Mouse (Mus musculus) MEL-GATA-1-ER (cell line): Measurements from ENCODE around the gene Matn4.

Experiments used
- DNase-seq: peaks from one replicate; pipeline ENCODE4 v3.0.0-alpha.2; 2012; ENCODE audit warnings: low read depth; ENCODE audit errors: extremely low read depth

The Matn4 gene

DNA sequence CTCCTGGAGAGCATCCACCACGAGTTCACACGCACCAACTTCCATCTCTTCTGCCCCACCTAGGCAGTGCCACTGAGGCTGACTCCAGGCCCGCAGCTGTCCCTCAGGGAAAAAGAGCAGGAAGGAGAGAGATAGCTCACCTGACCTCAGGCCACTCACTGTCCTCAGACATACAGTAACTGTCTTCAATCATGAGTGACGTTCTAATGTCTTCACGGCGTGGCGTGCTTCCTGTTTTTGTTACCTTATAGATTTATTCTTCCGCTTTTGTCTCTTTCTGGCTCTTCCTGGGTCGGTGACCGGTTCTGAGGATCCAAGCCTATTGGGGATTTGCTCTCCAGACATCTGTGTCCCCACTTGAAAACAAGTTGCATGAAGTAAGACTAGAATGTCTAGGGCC, 9.6 kb upstream of the Matn4 start:
- DNase-seq = no peak

DNA sequence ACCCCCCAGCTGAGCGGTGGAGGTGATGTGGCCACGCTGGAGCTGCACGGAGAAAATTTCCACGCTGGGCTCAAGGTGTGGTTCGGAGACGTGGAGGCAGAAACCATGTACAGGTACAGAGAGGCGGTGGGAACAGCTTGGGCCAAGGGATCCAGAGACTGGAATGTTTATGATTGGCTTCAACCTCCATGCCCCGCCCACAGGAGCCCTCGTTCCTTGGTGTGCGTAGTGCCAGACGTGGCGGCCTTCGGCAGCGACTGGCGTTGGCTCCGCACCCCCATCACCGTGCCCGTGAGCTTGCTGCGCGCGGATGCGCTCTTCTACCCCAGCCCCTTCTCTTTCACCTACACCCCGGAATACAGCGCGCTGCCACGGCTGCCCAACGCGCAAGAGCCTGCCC, 9.2 kb upstream of the Matn4 start:
- no peak for DNase-seq

GRCm38 (mm10) chr2:164407708-164408107, 2.7 kb upstream of the Matn4 start:
- no peak for DNase-seq

GRCm38 (mm10) chr2:164405519-164405918, 559 bp upstream of the Matn4 start:
- DNase-seq = no peak

DNA sequence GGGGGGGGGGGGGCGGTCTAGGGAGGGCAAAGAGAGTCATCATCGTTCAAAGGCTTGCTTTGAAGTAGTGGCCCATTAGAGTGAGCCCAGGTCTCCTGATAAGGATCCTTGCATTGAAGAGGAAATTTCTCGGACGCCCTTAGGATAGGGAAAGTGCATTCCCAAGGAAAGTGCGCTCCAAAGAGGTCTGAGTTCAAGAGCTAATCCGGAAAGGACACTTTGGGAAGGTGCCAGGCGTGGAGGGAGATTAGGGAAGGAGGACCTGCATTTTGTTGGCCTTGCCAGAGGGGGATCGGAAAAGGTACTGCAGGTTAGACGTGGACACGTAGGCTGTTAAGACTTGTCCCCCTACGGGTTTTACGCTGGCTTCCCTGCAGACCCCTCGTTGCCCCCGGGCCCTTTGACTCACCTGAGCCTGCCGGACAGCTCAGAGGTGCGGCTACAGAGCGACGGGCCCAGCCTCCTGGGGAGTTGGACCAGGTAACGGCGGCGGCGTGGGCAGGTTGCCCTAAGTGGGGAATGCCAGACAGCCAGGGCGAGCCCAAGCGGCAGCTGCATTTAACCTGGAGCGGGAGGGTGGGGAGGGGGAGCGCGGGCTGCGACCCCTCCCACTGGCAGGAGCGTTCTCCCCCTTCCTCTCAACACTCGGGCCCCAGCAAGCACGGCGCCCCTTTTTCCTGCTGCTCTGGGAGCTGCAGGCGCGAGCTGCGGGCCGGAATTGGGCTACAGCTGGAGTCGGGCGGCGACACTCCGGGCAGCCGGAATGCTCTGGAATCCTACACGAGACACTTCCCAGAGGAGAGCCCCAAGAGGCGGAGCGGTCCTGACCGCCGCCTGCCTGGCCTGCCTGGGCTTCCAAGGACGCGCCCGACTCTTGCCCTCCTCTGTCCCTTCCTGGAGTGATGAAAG, 624 bp downstream of the Matn4 start:
- DNase-seq = no peak

DNA sequence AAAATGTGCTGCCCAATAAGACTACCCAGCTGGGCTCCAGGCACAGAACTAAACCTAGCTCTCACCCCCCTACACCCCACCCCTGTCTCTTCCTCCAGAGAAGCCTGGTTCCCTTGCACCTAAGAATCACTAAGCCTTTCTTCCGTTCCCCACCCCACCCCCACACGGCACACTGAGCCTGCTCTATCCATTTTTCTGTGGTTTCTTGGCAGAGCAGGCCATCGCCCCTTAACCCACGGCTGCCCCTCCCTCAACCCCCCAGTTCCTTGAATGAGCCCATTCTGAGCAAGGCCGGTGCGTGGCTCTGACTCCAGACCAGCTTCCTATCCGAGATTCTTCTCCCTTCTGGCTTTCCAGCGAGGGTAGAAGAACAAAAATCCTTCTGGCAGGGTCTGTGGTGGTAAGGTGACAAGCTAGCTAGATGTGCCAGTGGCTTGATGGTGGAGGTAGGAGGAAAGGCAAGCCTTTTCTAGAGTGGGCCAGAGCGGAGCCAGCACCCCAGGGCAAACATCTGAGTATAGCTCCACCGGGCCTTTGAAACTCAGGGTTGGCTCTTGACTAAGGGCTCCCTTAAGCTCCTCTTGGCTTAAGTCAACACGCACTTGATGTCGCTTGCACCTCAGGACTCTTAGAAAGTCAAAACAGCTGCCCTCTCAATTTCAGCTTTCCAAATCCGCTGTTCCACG, 1.4 kb downstream of the Matn4 start:
- DNase-seq = no peak

GRCm38 (mm10) chr2:164402906-164403305, 2.1 kb downstream of the Matn4 start, which contains the start of gene Rbpjl:
Rbpjl (plus strand) TSS chr2:164403141.
- no peak for DNase-seq

DNA sequence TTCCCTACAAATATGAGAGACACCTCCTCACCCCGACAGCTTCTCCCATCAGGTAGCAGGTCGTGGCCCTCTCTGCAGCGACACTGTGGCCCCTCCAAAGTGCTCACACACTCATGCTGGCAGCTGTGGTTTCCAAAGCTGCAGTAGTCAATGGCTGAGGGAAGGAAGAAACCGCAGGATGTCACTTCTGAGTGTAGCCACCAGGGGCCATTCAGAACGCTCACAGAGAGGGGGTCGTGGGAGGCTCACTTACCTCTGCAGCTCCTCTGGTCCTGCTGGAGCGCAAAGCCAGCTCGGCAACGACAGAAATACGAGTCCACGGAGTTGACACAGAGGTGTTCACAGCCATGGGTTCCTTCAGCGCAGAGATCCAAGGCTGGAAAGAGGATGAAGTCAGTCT, 8.0 kb downstream of the Matn4 start:
- DNase-seq = no peak

DNA sequence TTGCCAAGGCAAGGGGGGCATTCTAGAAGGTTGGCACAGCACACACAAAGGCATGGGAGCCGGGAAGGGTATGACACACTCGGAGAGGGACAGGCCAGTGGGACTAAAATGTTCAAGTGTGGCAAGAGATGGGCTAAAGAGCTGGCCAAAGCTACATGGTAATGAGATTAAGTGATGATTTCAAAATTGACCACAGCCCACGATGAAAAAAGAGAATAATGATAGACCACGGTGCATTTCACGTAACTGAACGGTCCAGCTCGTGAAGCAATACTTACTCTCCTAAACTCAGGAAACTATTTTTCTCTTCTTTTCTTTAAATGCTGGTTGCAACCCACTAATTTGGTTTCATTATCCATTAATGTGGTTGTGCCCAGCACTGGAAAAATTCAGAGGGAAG, 8.9 kb downstream of the Matn4 start:
- DNase-seq = no peak

DNA sequence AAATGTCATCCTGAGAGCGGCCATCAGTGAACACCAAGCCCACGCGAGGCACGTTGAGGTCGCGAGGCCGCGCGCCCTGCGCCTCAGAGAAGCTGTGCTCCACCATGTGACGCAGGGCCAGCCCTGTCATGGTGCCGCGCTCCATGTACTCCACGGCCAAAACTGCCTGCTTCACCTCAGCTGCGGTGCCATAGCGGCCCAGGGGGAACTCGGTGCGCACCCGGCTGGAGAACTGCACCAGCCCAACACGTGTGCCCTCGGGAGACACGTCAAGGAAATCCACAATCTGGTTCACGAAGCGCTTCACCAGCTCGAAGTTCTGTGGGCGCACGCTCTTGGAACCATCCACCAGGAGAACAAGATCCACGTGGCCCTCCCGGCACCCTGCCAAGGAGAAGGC, 11.8 kb downstream of the Matn4 start:
- DNase-seq = no peak

DNA sequence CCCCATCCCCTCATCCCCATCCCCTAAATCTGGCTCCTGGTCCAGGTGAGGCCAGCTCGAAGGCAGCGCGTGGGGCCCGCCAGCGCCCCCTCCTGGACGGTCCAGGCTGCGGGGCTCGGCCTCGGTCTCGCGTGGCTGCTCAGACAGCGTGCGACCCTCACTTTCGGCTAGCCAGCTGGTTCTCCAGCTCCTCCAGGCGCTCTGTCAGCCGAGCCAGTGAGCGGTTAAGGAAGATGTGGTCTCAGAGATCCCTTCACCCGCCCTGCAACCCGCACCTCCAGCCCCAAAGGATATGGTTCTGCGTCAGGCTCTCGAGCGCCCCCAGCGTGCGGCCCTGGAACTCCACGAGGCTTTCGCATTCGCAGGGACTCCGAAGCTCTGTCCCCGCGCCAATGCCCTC, 15.5 kb downstream of the Matn4 start:
- no peak for DNase-seq

GRCm38 (mm10) chr2:164389020-164389419, 15.9 kb downstream of the Matn4 start, which contains the start of gene Slpi:
Slpi (minus strand) TSS chr2:164389095.
- no peak for DNase-seq

DNA sequence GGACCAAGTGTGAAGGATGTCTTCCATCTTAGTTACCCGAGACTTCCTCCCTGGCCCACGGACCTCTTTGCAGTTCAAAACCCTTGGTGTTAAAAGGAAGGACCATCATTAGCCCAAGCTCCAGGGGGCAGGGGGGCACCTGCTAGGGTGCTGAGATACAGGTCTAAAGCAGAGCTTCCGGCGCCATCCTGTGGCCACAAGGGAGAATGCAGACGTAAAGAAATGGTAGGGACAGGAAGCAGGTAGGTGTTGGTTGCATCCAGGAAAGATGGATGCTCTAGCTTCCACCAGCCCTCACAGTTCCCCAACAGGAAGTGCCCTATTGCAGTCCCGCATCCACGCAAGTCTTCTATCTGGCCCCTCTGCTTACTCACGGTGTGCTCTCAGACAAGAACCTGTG, 18.0 kb downstream of the Matn4 start:
- DNase-seq = no peak

DNA sequence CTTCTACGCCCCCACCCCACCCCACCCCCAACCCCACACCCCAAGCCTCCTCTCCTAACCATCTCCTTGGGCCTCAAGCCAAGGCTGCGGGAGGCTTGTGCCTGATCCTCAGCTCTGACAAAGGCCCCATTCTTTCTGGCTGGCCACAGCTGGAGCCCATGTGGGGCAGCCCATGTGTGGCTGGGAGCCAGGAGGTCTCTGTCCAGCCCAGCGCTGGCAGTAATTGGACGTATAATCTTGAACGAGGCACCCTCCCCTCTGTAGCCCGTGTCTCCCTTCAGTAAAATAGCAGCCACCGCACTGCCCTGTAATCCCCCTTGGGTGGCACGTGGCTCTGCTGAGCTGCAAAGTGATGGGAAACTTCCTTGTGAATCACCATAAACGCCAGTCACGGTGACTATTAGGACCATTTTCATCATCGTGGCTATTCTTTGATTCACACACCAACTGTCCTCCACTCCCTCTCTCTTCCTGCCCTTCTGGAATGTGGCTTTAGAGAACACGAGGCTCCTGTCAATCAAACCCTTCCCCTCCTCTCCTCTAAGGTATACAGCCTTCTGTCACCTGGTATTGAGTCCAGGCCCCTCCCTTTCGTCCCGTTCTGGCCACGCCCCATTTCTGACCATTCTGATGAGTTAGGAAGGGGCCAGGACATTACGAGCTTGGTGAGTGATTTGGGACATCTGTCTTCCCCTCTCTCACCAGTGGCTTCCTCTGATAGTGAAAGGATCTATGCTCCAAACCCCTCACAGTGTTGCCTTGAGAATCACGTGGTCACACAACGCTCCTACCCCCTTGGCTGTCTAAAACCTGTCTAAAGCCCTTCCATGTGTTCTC, 18.8 kb downstream of the Matn4 start:
- no peak for DNase-seq

- DNase-seq = no peak
Observed at GRCm38 (mm10) chr2:164383656-164384399, 21.1 kb downstream of the Matn4 start.

DNA sequence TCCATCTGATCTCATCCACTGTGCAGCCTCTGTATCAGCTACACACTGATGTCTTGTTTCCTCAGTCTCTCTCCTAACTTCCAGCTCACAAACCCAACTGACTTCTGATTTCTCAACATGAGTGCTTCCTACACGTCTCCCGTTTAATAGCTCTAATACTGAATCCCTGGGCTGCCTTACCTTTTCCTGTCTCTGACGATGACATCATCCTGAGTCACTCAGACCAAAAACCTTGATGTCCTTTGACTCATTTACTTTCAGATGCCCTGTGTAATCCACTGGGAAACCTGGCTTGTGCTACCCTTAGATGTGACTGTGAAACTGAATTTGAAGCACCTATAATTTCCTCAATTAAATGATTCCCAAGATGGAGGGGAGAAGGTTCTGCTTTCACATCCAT, 22.0 kb downstream of the Matn4 start:
- no peak for DNase-seq

DNA sequence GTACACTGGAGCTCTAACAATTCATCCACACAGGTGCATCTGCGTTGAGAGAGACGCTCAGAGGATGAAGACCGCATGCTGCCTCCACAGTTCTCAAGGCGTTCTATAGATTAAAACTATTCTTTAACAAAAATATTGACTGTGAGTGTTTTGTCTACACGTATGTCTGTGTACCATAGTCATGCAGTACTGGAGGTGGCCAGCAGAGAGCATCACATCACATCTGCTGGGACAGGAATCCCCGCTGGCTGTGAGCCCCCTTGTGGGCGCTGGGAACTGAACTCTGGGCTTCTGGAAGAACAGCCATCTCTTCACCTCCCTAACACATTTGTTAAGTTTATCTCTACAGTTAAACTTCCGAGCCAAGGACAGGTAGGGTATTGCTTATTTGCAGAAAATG, 23.2 kb downstream of the Matn4 start:
- no peak for DNase-seq

DNA sequence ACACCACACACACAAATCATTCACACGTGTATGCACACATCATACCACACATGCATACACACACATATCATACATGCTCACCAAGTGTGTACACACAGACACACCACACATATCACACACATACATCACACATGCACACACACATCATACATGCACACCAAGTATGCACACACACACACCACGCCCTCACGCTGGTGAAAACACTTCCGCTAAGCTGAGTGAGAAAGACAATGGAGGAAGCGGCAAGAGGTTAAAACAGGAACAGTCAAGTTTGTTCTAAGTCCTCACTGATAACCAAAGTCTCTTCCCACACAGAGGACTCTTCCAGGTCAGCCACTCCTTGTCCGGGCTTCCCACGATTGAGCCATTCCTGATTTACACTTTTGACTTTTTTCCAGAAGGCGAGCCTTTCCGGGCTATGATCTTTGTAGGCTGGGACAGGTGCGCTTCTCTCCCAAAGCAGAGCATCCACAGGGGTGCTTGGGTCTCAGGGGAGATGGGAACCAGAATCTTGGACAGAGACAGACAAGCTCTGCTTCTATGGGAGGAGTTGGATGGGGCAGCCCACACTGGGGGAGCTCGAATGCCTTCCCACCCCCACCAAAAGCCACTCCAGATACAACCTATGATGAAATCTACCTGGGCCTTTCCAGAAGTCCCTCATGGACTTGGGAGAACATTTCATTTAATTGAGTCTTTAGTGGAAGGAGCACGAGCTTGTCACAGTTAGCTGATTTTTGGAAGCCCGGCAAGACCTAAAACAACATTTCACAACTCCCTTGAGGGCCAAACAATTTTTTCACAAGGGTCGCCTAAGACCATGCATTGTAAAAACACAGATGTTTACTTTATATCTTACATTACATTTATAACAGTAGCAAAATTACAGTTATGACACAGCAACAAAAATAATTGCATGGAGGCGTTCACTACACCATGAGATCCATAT, 27.2 kb downstream of the Matn4 start:
- DNase-seq = no peak

DNA sequence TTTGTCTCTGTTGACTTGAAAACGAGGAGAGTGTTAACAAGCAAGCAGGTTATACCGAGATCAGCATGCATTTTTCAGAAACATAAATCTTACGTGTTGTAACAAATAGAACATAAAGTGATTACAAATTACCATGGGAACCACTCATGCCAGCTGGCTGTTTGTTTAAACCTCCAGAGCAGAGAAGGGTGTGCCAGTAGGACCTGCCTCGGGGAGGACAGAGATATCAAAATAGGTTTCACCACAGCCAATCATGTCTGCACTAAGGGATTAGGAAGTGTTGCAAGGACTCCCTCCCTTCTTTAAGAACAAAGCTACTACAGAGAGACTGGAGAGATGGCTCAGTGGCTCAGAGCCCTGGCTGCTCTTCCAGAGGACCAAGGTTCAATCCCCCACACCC, 31.8 kb downstream of the Matn4 start:
- DNase-seq = no peak
